Mouse (Mus musculus): Measurements from ENCODE around the gene Cfdp1.

DNA sequence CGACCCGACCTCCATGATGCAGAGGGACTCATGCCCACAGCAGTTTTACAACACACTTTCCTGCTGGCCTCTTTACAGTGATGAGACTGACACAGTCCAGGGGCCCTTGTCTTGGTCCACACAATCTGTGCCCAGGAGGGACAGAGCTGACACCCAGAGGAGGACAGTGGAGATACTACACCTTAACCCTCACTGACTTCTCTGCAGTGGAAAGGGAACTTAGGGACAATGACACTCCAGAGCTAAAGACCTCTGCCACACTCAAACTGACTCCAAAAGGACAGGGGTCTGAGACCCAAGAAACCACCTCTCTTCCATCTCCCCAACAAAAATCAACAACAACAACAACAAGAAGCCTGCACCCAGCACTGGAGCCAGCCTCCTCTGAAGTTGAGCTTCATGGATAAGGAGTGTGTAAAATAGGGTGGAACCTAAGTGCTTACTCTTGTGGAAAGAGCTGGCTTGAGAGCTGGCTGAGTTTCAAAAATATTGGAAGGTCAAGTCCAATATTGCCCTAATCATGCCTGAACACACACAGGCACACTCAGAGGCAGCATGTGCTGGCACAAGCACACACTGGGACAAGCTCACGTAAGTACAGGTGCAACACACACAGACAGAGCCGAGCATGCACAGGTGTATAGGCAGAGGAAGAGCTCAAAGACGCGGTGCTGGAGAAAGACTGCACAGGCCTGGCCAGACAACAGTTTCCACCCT is 119.7 kb downstream of the Cfdp1 start:
- TF ChIP-seq CTCF (IDR thresholded peaks at IDR 0.05; ENCODE audit: extremely low read depth, insufficient read depth, low read length): no peak
- no peak for TF ChIP-seq POLR2A (IDR thresholded peaks at IDR 0.05; ENCODE audit: extremely low read depth, insufficient read depth, low read length)

Data from cortical plate, adult 2 months (tissue).